Mouse (Mus musculus): ENCODE measurements around the gene Calca.
"Not testable (repeated sequence)": the region's sequence is repeated elsewhere in the genome, so short reads cannot be mapped to it uniquely, and the experiment has no call there.

Gene Calca

DNA sequence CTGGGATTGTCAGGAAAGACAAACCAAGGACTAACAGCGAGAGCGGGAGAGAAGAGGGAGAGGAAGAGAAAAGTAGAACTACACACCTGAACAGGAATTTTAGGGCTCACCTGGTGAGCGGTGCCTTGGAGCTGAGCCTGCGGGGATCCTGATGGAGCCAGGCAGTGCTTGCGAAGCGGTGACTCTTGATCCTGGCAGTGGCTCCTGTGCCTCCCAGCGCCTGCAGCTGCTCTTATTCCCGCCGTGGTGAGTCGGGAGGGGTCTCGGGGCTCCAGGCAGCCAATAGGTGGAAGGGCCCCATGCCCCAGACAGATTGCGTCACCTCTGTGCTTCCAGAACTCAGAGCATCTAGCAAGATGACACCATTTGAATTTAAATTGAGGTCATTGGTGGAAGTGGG lies at the start of gene Calca:
Calca (minus strand) TSS at position 256 of the 400 bp plus-strand sequence.
- DNase-seq (ENCODE audit: low read depth, low spot score): no peak

DNA sequence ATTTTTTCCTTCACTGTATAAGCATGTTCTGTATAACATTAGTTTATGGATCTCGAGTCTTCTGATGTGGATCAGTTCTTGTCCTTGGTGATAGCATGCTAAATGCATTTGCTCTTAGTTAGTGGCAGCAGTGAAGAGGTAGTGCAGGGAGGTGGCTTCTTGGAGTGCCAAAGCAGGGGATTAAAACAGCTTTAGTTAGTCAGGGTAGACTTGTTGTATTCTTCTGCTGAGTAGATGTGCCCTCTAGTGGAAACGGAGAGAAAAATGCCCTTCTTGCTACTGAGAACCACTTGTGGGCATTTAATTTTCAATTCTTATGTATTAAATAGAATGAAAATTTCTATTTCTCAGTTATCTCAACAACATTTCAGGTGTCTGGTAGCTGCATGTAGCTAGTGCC lies 36.5 kb upstream of the Calca start:
- peak; percentile 31 for DNase-seq (ENCODE audit: low read depth, low spot score)

- no peak for DNase-seq (ENCODE audit: low read depth, low spot score)
These were observed 35.2 kb upstream of the Calca start for GRCm38 (mm10) chr7:114671405-114671804.

- no peak for DNase-seq (ENCODE audit: low read depth, low spot score)
These were observed 13.6 kb upstream of the Calca start for GRCm38 (mm10) chr7:114649730-114650129.

DNA sequence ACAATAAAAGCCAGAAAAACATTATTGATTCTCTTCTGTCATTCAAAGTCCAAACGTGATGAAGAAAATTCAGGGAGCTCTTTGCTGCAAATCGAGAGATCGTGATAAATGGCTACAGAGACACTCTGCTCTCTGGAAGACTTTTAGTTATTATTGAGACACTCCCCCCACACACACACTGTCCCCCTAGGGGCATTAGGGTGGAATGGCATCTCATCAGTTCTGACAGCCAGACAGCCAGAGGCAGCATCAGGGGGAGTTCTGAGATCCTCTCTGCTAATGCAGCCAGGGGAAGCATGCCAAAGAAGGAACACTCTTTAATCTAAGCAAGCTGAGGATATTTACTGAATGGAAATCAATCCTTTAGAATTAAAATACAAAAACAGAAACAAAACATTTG lies 12.6 kb upstream of the Calca start:
- no peak for DNase-seq (ENCODE audit: low read depth, low spot score)

DNA sequence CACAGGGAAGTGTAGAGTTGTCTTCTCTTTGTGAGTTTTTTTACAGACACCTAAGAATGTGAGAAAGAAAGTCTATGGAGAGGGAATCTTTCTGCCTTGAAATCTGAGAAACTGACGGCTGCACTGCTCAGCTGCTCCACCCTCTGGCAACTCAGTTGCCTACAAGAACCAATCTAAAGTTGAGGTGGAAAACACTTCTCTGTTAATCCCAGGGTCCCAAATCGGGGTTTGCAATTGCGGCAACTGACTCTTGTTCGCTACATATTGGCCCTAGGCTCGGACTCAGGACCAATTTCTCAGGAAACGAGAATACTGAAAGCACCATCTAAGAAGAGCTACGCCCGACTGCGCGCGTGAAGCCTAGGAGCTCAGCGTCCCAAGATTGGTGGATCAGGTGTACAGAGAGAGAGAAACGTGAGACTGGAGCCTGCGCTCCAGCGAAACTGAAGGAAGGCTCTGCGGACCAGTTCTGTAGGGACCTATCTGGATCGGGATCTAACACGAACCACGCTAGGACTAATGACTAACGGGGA lies 522 bp downstream of the Calca start:
- peak; percentile 32 for DNase-seq (ENCODE audit: low read depth, low spot score)

- DNase-seq (ENCODE audit: low read depth, low spot score): no peak
These were observed 1.8 kb downstream of the Calca start for GRCm38 (mm10) chr7:114634386-114634785.

- DNase-seq (ENCODE audit: low read depth, low spot score): no peak
These were observed 10.2 kb downstream of the Calca start for GRCm38 (mm10) chr7:114625966-114626365.

GRCm38 (mm10) chr7:114616759-114617158 lies 19.4 kb downstream of the Calca start:
- no peak for DNase-seq (ENCODE audit: low read depth, low spot score)

GRCm38 (mm10) chr7:114594391-114594790 lies 41.8 kb downstream of the Calca start:
- not testable (repeated sequence) for DNase-seq (ENCODE audit: low read depth, low spot score)

DNA sequence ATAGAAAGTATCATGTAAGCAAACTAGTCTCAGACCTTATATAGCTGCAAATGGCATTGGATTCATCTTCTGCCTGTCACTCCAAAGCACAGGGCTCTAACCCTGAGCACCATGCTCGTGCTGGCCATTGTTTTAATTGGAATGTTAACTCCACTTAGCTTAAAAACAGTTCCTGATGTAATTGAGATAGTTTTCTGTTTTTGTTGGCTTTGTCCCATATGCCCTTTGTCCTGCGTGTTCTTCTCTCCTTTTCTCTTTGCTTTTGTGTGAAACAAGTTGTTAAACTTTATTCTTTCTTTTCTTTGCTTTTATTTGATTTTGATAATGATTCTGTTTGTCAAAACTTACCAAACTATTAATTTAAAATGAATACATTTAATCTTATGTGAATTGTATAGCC lies 53.7 kb downstream of the Calca start:
- no peak for DNase-seq (ENCODE audit: low read depth, low spot score)
